ENCODE assay signal across 8 mouse cellular contexts in the genomic region with DNA sequence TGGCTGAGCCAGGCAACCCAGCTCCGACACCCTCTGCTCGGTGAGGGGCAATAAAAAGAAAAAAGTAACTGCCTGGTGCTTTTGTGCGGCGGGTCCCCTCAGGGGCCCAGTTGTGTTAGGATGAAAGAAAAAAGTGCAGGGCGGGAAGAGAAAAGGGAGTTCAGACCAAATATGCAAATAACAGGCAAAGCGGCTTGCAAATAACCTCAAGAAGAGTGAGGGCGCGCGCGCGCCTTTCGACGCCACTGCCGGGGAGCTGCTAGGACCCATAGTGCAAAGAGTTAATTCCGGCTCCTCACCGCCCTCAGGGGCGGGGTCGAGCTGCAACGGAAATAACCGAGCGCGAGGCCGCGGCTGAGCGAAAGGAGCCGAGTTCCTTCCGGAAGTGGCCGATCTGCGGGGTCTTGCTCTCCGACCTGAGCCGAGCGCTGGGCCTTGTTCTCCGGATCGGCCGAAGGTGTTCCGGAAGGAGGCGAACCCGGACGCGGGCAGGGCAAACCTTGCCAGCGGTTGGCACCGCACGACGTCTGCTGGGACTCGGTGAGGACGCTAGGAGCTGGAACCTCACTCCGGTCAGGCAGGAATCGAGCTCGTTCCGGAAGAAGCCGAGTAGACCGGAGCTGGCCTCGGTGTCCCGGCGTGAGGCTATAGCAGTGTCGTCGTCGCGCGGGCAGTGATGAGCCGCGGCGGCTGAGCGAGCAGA. TPM values are rescaled to one million over a fixed set of nuclear protein-coding genes. Genes with fewer than 3 reads are reported as not detected.
A peak's percentile ranks its signal among the peaks of the same experiment; 100 is the strongest.
DNase-seq lines count a peak whose midpoint lies in the region; ATAC-seq lines count a peak whose summit lies in the region.

A gene (plus strand): TSS at position 361 of the 703 bp plus-strand sequence.

- H3K27ac ChIP-seq in heart, embryonic 10.5 days: peak within 1 kb of the TSS; percentile 99
- H3K27ac ChIP-seq in kidney, embryonic 15.5 days: peak within 1 kb of the TSS; percentile 99

- ATAC-seq in erythroblast, adult 5-6 weeks (replicated peaks; ENCODE audit: low FRiP score, poor library complexity, severe bottlenecking): peak; percentile 86
- peak; percentile 94 for ATAC-seq in kidney, embryonic 15.5 days (replicated peaks; ENCODE audit: low FRiP score)
- ATAC-seq in monocyte, adult 5-6 weeks (replicated peaks; ENCODE audit: insufficient number of reproducible peaks, low FRiP score, low TSS enrichment, poor library complexity, severe bottlenecking): peak; percentile 92

- H3K9ac ChIP-seq in kidney, embryonic 15.5 days: peak within 1 kb of the TSS; percentile 96

- H3K27me3 ChIP-seq in heart, embryonic 10.5 days (ENCODE audit: insufficient read depth, poor library complexity, severe bottlenecking): no peaks in the 10 kb centered on the region
- no peaks in the 10 kb centered on the region for H3K27me3 ChIP-seq in kidney, embryonic 15.5 days

- under 1% methylated on average over 64 of the region's 64 CpGs for WGBS in heart, embryonic 10.5 days
- under 1% methylated on average over 64 of the region's 64 CpGs for WGBS in kidney, embryonic 15.5 days

- peak within 1 kb of the TSS; percentile 98 for H3K4me3 ChIP-seq in heart, embryonic 10.5 days
- peak within 1 kb of the TSS; percentile 63 for H3K4me3 ChIP-seq in kidney, embryonic 15.5 days (replicated peaks)

- peak; percentile 96 to 97 for DNase-seq in B cell, adult 2 months
- peak; percentile 98 for DNase-seq in brain, adult 2 months (ENCODE audit: low read depth, low spot score)
- DNase-seq in heart, embryonic 10.5 days (ENCODE audit: low spot score): peak; percentile 99
- DNase-seq in liver: peak; percentile 97
- peak; percentile 96 to 97 for DNase-seq in spleen, postnatal 4 days (ENCODE audit: low spot score in 2 of 2)

- H3K9me3 ChIP-seq in heart, embryonic 10.5 days: no peaks in the 10 kb centered on the region
- H3K9me3 ChIP-seq in kidney, embryonic 15.5 days (replicated peaks): no peaks in the 10 kb centered on the region

- H3K4me2 ChIP-seq in kidney, embryonic 15.5 days: peak within 1 kb of the TSS; percentile 72

- H3K4me1 ChIP-seq in heart, embryonic 10.5 days: peaks cover 26% of the 10 kb centered on the region
- peaks cover 45% of the 10 kb centered on the region for H3K4me1 ChIP-seq in kidney, embryonic 15.5 days

- peaks cover 54% of the 10 kb centered on the region for H3K36me3 ChIP-seq in heart, embryonic 10.5 days
- H3K36me3 ChIP-seq in kidney, embryonic 15.5 days: peaks cover 63% of the 10 kb centered on the region

RNA-seq across cellular contexts. Expression of the gene that starts here (rescaled TPM):
- 16.9 and 22.8 TPM in 2 replicates for total RNA-seq in erythroblast, adult 5-6 weeks (2015; ENCODE audit: low replicate concordance)
- total RNA-seq in erythroblast, adult 5-6 weeks (2017; ENCODE audit: low replicate concordance): 39.5 and 54.4 TPM in 2 replicates
- polyA plus RNA-seq in heart, embryonic 10.5 days (2016; fragmentation: Nextera tagmentation; extraction: Ambion mirVana): 113 and 140 TPM in 2 replicates
- polyA plus RNA-seq in kidney, embryonic 15.5 days (2015; fragmentation: Nextera tagmentation; extraction: Ambion mirVana): 166 and 168 TPM in 2 replicates
- 129 to 201 TPM (median 158 TPM) in 3 replicates for total RNA-seq in monocyte, adult 5-6 weeks (2017)

Comparison
In these comparisons a context has a peak if more than half of its experiments do, and no peak if none do; other contexts are left out.
1. Peak in every context shown above with its lines: DNase-seq, ATAC-seq, H3K4me3 ChIP-seq and H3K27ac ChIP-seq.